Mouse (Mus musculus) midbrain, embryonic 16.5 days (tissue): ENCODE data around the gene Iqsec1. TPM values are rescaled to one million over a fixed set of nuclear protein-coding genes. Genes with fewer than 3 reads are reported as not detected.

ENCODE experiments used
- ATAC-seq: fragments of 200-750 bp; cut with Nextera tagmentation; 2 replicates; pipeline ENCODE4 v1.8.0; 2017; ENCODE audit warnings: moderate TSS enrichment
- H3K27ac ChIP-seq: fragments of 300-500 bp; sonication (generic); 2 replicates; pipeline ENCODE4 v1.5.1; 2014; ENCODE audit warnings: mild to moderate bottlenecking, low read length, mixed read lengths
- H3K27me3 ChIP-seq: fragments of 300-500 bp; sonication (generic); 2 replicates; pipeline ENCODE4 v1.6.1; 2014; ENCODE audit warnings: low read depth, low read length, mixed read lengths; ENCODE audit not compliant: control insufficient read depth, insufficient read depth
- H3K36me3 ChIP-seq: fragments of 300-500 bp; sonication (generic); 2 replicates; pipeline ENCODE4 v1.6.1; 2014; ENCODE audit warnings: mild to moderate bottlenecking, low read length, moderate library complexity, mixed read lengths; ENCODE audit not compliant: control insufficient read depth, insufficient read depth
- H3K4me1 ChIP-seq: fragments of 300-500 bp; sonication (generic); 2 replicates; pipeline ENCODE4 v1.6.1; 2014; ENCODE audit warnings: mild to moderate bottlenecking, low read length, mixed read lengths; ENCODE audit not compliant: control insufficient read depth, insufficient read depth
- H3K4me2 ChIP-seq: fragments of 300-500 bp; sonication (generic); 2 replicates; pipeline ENCODE4 v1.6.1; 2014; ENCODE audit warnings: mild to moderate bottlenecking, low read length, mixed read lengths
- H3K4me3 ChIP-seq: fragments of 300-500 bp; sonication (generic); 2 replicates; pipeline ENCODE4 v1.5.1; 2014; ENCODE audit warnings: low read depth, mild to moderate bottlenecking, low read length, moderate library complexity, mixed read lengths
- H3K9ac ChIP-seq: fragments of 300-500 bp; sonication (generic); 2 replicates; pipeline ENCODE4 v1.6.1; 2014; ENCODE audit warnings: low read depth, low read length, mixed read lengths
- H3K9me3 ChIP-seq: fragments of 300-500 bp; sonication (generic); replicated peaks from 2 replicates; pipeline ENCODE4 v1.6.1; 2014; ENCODE audit warnings: mild to moderate bottlenecking, low read length, mixed read lengths; ENCODE audit not compliant: control insufficient read depth, poor library complexity, severe bottlenecking
- WGBS: fragments of 180-500 bp; shearing (Covaris S2); extraction: QIAGEN DNeasy Blood & Tissue Kit; methylation state at CpG from one replicate; pipeline ENCODE4 v1.1.7; 2014; 5-methylcytosine and 5-hydroxymethylcytosine counted together
- polyA plus RNA-seq: library from polyadenylated mRNA; unstranded; fragments of >200 nt; fragmentation: Nextera tagmentation; extraction: Ambion mirVana; gene quantifications from 2 replicates; pipeline ENCODE4 v1.2.1, GENCODE M21; 2015

The Iqsec1 gene
- polyA plus RNA-seq, 1 experiment from 2014 or later, result 25.6 TPM

GRCm38 (mm10) chr6:91007207-91007606 is 18.7 kb upstream of the Iqsec1 start:
- Histone ChIP-seq H3K27ac (no peak overlapping the region), H3K36me3 (no peaks in the 10 kb centered on the region), H3K27me3 (no peaks in the 10 kb centered on the region), H3K9me3 (no peaks in the 10 kb centered on the region), H3K9ac (no peak overlapping the region), H3K4me2 (no peak overlapping the region), H3K4me3 (no peak overlapping the region), H3K4me1 (no peaks in the 10 kb centered on the region)
- 62% methylated on average over 2 of the region's 2 CpGs for WGBS
- no peak for ATAC-seq

GRCm38 (mm10) chr6:91004157-91004556 is 15.7 kb upstream of the Iqsec1 start:
- Histone ChIP-seq H3K9me3 (no peaks in the 10 kb centered on the region), H3K4me1 (peaks cover 10% of the 10 kb centered on the region), H3K4me3 (no peak overlapping the region), H3K27me3 (no peaks in the 10 kb centered on the region), H3K27ac (no peak overlapping the region), H3K36me3 (no peaks in the 10 kb centered on the region), H3K4me2 (no peak overlapping the region), H3K9ac (no peak overlapping the region)
- ATAC-seq, result no peak
- 83% methylated on average over 2 of the region's 2 CpGs for WGBS

- Histone ChIP-seq H3K36me3 (no peaks in the 10 kb centered on the region), H3K4me1 (peaks cover 10% of the 10 kb centered on the region), H3K4me2 (no peak overlapping the region), H3K27ac (no peak overlapping the region), H3K9me3 (no peaks in the 10 kb centered on the region), H3K9ac (no peak overlapping the region), H3K4me3 (no peak overlapping the region), H3K27me3 (no peaks in the 10 kb centered on the region)
- 26% methylated on average over 3 of the region's 3 CpGs for WGBS
- no peak for ATAC-seq
Measured at GRCm38 (mm10) chr6:91003310-91003995, 15.0 kb upstream of the Iqsec1 start.

GRCm38 (mm10) chr6:91001566-91001965 is 13.1 kb upstream of the Iqsec1 start:
- no peak overlapping the region for H3K9ac ChIP-seq
- 36% methylated on average over 7 of the region's 7 CpGs for WGBS
- no peaks in the 10 kb centered on the region for H3K36me3 ChIP-seq
- no peaks in the 10 kb centered on the region for H3K27me3 ChIP-seq
- no peak overlapping the region for H3K4me3 ChIP-seq
- no peak overlapping the region; the same call in 1 of the 2 replicates for H3K27ac ChIP-seq
- H3K9me3 ChIP-seq, result no peaks in the 10 kb centered on the region
- H3K4me1 ChIP-seq, result peaks cover 10% of the 10 kb centered on the region
- H3K4me2 ChIP-seq, result no peak overlapping the region; the same call in 1 of the 2 replicates
- ATAC-seq, result no peak

- Histone ChIP-seq H3K36me3 (no peaks in the 10 kb centered on the region), H3K9me3 (no peaks in the 10 kb centered on the region), H3K9ac (0 out of 2 replicates have a peak overlapping the region, but pooled peaks have one; percentile 3), H3K27me3 (no peaks in the 10 kb centered on the region), H3K4me3 (no peak overlapping the region), H3K27ac (no peak overlapping the region; the same call in 1 of the 2 replicates), H3K4me1 (peaks cover 10% of the 10 kb centered on the region), H3K4me2 (peak overlapping the region; percentile 40)
- peak; percentile 61; the same call in 1 of the 2 replicates for ATAC-seq
- 5% methylated on average over 15 of the region's 15 CpGs for whole genome bisulfite sequencing
Measured at GRCm38 (mm10) chr6:91000819-91001525, 12.5 kb upstream of the Iqsec1 start.

GRCm38 (mm10) chr6:90999176-90999575 is 10.7 kb upstream of the Iqsec1 start:
- H3K27ac ChIP-seq, result no peak overlapping the region
- no peaks in the 10 kb centered on the region for H3K27me3 ChIP-seq
- 93% methylated on average over 4 of the region's 4 CpGs for WGBS
- ATAC-seq, result no peak
- no peak overlapping the region for H3K4me3 ChIP-seq
- H3K9me3 ChIP-seq, result no peaks in the 10 kb centered on the region
- H3K36me3 ChIP-seq, result no peaks in the 10 kb centered on the region
- peaks cover 10% of the 10 kb centered on the region for H3K4me1 ChIP-seq
- H3K9ac ChIP-seq, result no peak overlapping the region
- no peak overlapping the region for H3K4me2 ChIP-seq

- H3K4me3 ChIP-seq, result no peak overlapping the region
- no peaks in the 10 kb centered on the region for H3K9me3 ChIP-seq
- no peak overlapping the region for H3K9ac ChIP-seq
- 91% methylated on average over 3 of the region's 3 CpGs for WGBS
- no peaks in the 10 kb centered on the region for H3K27me3 ChIP-seq
- H3K4me2 ChIP-seq, result no peak overlapping the region
- no peaks in the 10 kb centered on the region for H3K36me3 ChIP-seq
- H3K4me1 ChIP-seq, result peaks cover 10% of the 10 kb centered on the region
- ATAC-seq, result no peak
- no peak overlapping the region for H3K27ac ChIP-seq
Measured at GRCm38 (mm10) chr6:90997025-90997424, 8.5 kb upstream of the Iqsec1 start.

GRCm38 (mm10) chr6:90996181-90996580 is 7.7 kb upstream of the Iqsec1 start:
- Histone ChIP-seq H3K9me3 (no peaks in the 10 kb centered on the region), H3K4me3 (no peak overlapping the region), H3K4me1 (peaks cover 5% of the 10 kb centered on the region), H3K9ac (no peak overlapping the region), H3K4me2 (no peak overlapping the region), H3K27me3 (no peaks in the 10 kb centered on the region), H3K27ac (no peak overlapping the region), H3K36me3 (no peaks in the 10 kb centered on the region)
- no peak for ATAC-seq
- 93% methylated on average over 2 of the region's 2 CpGs for WGBS

- H3K4me3 ChIP-seq, result peak overlapping the region; percentile 63
- H3K9me3 ChIP-seq, result peaks cover 6% of the 10 kb centered on the region; the same call in 1 of the 2 replicates
- peak overlapping the region; percentile 77 for H3K9ac ChIP-seq
- peak overlapping the region; percentile 24; the same call in 1 of the 2 replicates for H3K27ac ChIP-seq
- peaks cover 9% of the 10 kb centered on the region; the same call in 1 of the 2 replicates for H3K4me1 ChIP-seq
- under 1% methylated on average over 29 of the region's 59 CpGs for WGBS
- peak overlapping the region; percentile 79 for H3K4me2 ChIP-seq
- H3K27me3 ChIP-seq, result peaks cover 6% of the 10 kb centered on the region
- peak; percentile 66 for ATAC-seq
- no peaks in the 10 kb centered on the region for H3K36me3 ChIP-seq
Measured at GRCm38 (mm10) chr6:90988299-90988625, 223 bp downstream of the Iqsec1 start.
